Mouse (Mus musculus) spleen, postnatal 4 days (tissue): ENCODE measurements around the gene Mrpl37.

Experiments used
- DNase-seq, 2 experiments: peaks; one replicate each; pipeline ENCODE4 v3.0.0; 2022; ENCODE audit warnings: low spot score in 2 of 2

Mrpl37 gene

DNA sequence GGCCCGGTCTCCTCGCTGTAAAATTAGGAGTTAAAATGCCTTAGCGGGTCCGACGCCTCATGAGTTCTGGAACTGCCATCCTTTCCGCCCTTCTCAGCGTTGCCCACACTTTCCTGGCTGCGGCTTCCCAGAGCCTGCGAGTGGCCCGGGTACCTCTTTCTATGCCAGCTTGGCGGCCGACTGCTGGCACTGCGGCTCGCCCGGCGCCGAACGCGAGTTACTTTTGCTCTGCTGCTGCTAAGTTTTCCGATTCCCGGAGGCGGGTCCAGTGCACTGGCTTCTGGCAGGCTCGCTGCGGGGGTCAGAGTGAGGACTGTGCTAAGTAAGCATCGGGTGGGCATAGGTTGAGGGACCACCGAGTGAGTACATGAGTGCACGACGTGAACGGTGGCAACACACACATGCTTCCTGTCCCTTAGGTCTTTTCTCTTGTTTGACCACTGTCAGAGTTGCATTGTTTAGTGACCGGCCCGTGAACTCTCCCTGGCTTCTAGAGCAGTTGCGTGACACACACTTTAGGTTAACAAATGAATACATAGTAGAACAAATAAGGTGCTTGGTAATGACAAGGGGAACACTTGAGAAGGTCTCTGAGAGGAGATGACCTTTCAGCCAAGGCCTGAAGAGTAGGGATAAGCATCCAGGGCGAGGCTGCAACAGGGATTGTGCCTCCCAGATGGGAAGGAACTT is 628 bp upstream of the Mrpl37 start:
- DNase-seq, result peak; percentile 30 to 75

DNA sequence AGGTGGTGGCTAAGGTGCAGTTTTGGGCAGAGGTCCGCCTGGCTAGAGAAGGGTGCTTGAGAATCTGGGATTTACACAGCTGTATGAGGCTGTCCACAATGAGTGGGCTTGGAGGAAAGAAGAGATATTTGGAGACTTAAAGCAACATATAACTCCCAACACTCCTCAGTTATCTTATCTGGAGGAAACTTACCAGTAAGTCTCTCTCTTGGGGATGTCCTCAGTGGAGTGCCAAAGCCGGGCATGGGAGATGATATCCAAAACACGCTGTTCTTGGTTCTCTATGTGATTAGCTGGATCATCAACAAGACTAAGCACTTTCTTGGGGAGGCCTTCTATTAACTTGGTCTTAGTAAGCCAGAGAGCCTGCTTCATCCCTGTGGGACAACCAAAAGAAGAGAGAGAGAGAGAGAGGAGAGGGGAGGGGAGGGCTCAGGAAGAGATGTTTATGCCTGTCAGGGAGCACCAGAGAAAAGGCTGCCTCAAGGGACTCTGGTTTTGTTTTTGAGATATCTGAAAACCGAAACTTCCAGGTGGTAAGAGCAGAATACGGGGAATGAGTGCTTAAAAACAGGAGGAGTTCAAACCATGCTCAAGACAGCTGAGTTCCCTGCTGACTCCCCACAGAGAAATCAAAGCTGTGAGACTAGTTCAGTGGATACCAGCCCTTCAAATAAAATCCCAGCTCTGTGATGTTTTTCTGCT is 2.1 kb downstream of the Mrpl37 start:
- DNase-seq, result no peak

GRCm38 (mm10) chr4:107063214-107063613 is 3.5 kb downstream of the Mrpl37 start:
- DNase-seq, result no peak

GRCm38 (mm10) chr4:107061560-107061959 is 5.1 kb downstream of the Mrpl37 start:
- DNase-seq, result no peak

DNA sequence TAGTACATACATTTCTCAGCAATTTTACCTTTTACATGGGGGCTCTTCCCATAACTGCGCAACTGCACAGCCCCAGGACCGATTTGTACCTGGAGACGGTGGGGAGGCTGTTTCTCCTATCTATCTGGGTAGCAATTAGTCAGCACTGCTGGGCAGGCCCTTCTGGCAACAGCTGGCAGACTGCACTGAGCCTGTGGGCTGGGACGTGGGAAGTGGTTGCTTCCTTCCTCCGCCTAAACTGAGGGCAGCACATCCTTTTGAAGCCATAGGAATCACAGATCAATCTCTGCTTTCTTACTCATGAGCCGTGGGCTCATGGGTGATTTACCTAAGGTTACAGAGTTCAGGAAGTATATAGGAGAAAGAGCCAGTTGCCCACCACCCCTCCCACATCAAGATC is 7.9 kb downstream of the Mrpl37 start:
- no peak for DNase-seq

DNA sequence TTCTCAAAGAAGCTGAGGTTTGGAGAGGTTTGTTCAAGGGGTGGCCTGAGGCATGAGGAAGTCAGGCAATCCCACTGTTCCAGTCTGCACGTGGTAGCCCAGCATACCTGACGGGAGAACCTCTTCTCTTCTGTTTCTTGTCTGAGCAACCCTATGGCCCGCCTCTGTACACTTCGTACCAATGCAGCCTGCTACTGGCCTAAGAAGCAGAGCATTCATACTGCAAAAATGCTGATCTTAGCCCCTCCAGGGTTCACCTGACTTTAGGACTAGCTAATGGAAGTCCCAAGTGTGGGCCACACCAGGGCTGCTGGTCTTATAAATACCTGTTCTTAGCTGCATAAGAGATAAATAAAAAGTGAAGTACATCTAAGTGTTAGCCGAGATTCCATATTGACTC is 8.3 kb downstream of the Mrpl37 start:
- no peak for DNase-seq

GRCm38 (mm10) chr4:107056088-107056487 is 10.6 kb downstream of the Mrpl37 start:
- DNase-seq, result no peak

DNA sequence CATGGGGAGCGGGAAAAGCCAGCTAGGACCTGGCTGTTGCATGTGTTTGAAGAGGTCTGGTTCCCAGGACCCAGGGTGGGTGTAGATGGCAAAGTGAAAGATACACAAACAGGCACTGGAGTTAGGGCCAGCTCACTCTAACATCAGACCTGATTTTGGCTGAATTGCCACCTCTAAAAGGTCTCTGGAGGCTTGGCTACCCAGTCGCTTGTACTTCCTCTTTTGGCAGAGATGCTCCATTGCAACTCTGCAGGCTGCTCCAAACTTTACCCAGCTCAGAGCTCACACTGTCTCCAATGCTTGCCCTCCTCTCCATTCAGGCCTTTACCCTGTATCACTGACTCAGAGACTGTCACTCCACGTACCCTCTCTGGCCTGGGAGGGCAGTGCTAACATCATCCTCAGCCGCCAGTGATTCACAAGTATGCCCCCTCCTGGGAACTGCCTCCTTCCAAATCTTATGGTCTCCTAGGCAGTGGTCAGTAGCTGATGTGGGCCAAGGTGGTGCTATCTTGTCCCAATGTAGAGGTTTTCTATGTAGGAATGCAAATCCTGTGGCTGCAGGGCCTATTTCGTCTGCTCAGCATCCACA is 13.6 kb downstream of the Mrpl37 start:
- no peak for DNase-seq

- DNase-seq, result no peak
These were observed 14.8 kb downstream of the Mrpl37 start for GRCm38 (mm10) chr4:107051889-107052288.

GRCm38 (mm10) chr4:107048568-107049162 is 18.0 kb downstream of the Mrpl37 start:
- DNase-seq, result no peak

DNA sequence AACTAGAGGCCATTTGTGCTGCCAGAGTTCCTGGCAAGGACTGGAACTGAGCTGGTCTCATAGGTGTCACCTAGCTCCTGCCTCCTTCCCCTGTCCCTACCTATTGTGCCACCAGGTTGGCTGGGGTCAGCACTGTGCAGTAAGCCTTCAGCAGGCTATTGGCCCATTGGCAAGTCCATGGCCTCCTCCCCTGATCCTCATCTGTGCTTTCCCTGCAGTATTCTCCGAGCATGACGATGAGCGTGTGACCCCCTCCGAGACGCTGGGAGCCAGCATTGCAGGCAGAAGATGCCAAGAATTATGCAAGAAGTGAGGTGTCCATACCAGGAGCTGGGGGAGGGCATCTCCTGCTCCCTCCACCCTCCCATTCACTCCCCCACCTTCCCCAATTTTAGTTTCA is 18.9 kb downstream of the Mrpl37 start:
- DNase-seq, result no peak

DNA sequence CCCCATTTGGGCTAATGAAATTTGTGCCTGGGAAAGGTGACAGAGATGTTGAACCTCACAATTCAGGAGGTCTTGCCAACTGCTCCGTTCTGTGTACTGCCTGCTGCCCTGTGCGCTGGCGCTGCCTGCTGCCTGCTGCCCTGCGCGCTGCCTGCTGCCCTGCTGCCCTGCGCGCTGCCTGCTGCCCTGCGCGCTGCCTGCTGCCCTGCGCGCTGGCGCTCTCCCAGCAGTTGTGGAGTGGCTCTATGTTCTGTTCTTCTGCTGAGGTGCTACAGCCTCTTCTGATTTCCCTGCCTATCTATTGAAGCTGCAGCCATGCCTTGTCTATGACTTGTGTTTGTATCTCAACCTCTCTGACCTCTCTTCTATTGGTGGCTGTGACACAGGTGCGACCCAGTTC is 21.5 kb downstream of the Mrpl37 start:
- no peak for DNase-seq

- no peak for DNase-seq
These were observed 24.4 kb downstream of the Mrpl37 start for GRCm38 (mm10) chr4:107042304-107042703.

DNA sequence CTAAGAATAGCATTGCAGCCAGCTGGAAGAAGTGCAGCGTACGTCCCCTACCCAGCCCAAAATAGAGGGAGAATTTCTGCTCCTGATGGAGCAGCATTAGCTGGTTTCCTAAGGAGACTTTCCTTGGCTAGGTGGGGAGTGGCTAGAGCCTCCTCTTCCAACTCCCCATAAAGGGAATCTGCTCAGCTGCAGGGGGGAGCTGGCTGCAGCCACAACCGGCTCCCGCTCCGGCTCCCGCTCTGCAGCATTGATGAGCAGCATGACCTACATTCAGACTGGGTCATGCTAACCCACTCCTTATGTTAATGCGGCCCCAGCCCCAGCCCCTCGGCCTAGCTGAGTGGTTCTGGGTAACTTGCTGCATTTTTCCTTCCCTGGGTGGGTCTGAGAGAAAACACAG is 27.4 kb downstream of the Mrpl37 start:
- DNase-seq, result no peak

DNA sequence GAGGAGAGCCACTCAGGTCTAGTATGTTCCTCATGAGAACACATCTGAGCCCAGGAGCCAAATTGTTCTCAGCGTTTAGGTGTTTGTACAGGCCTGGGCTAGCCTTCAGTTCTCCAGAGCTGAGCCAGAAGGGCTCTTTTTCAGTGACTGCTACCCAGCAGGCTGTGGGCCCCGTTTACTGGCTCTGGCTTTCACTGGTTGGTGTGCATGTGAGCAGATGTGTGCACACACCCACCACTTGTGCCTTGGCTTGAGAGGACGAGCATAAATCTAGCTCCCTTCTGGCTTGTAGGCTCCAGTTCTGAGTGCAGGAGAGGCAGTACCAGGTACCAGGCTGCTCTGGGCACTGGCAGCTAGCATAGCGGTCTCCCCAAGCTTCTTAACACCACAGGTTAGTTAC is 28.4 kb downstream of the Mrpl37 start:
- no peak for DNase-seq

DNA sequence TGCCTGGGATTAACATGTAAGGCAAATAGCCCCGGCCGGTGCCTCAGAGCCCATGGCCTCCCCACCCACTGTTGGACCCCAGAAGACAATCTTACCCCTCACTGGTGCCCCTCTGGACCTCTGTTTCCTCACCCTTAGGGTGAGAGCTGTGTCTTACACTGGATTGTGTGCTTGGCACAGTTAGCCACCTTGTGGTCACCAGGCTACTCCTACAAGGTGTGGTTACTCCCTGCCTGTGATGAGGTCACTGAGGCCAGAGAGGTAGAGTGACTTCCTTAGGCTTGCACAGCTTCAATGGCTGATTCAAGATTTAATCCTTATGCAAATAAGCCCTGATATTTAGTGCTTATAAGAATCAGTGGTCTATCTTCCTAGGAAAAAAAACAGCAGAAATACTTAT is 29.7 kb downstream of the Mrpl37 start:
- no peak for DNase-seq

- no peak for DNase-seq
These were observed 31.0 kb downstream of the Mrpl37 start for GRCm38 (mm10) chr4:107035689-107036088.

DNA sequence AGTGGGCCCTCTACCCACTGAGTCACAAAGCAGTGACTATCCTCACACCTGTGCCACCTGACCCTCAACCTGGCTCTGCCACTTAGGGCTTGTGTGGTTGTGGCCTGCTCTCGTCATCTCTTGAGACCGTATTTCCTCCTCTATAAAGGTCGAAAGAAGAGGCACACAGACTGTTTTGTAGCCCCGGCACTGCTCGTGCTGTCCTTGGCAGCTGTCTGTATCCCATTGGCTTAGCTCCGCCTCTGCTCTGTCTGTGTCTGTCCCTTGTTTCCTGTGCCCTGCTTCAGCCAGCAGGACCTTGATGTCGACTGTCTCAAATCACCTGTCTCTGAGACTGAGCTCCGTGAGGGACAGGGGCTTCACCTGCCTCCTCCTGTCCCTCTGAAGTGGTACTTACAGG is 40.2 kb downstream of the Mrpl37 start:
- no peak for DNase-seq

DNA sequence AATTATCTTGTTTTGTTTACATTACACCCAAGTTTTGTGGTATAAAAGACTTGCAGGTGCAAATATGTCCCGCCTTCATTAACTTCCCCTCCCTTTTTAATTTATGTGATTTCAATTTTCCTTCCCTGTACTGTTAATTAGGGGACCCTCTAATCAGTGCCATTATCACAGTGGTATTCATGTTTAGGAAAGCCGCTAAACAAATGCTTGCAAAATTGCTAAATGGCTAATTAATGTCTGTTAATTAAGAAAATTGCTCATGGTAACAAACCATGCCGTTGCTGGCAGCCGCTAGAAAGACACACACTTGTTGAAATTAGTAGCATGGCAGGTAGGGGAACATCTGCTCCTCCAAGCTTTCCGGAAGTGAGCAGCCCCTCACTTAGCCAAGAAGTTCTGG is 41.3 kb downstream of the Mrpl37 start:
- DNase-seq, result no peak

- DNase-seq, result no peak
These were observed 41.8 kb downstream of the Mrpl37 start for GRCm38 (mm10) chr4:107024899-107025298.

- DNase-seq, result no peak
These were observed 45.2 kb downstream of the Mrpl37 start for GRCm38 (mm10) chr4:107021464-107021863.

GRCm38 (mm10) chr4:107020287-107021000 is 46.2 kb downstream of the Mrpl37 start:
- no peak for DNase-seq
